Comparison of ENCODE assay signal across 8 mouse cellular contexts in the genomic region with DNA sequence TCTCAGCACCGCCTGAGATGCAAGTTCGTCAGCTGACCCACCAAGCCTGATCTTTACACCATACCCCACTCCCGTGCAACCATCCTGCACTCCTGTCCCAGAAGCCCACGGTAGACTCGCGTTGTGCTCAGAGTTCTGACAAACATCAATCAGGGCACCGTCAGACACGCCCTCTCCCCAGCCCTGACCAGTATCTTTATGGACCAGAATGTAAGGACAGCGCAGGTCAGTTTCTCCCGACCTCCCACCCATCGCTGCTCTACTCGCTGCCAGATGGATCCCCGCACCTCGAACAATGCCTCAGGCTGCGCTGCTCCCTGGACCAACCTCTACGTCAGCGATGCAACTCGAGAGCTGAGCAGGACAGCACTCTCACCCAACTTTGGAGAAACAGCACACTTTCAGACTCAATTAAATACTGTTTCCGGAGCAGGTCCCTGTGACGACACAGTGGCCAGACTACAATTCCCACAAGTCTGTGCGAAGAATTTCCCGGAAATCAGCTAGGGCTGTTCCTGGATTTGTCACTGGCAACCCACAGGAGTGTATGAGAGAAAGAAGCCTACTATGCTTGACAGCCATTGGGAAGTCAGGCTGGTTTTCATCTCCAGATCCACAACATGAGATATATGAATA. TPM values are rescaled to one million over a fixed set of nuclear protein-coding genes. Genes with fewer than 3 reads are reported as not detected.
A peak's percentile ranks its signal among the peaks of the same experiment; 100 is the strongest.
DNase-seq lines count a peak whose midpoint lies in the region; ATAC-seq lines count a peak whose summit lies in the region.

A gene (minus strand): TSS at position 472 of the 636 bp plus-strand sequence.

- H3K4me2 ChIP-seq in intestine, embryonic 14.5 days (ENCODE audit: low read length): peak within 1 kb of the TSS; percentile 75

- H3K9ac ChIP-seq in intestine, embryonic 14.5 days (ENCODE audit: low read length): peak within 1 kb of the TSS; percentile 63

- peak within 1 kb of the TSS; percentile 40; the same call in 1 of the 2 replicates for H3K27ac ChIP-seq in intestine, embryonic 14.5 days (ENCODE audit: low read depth)

- DNase-seq in adrenal gland, adult 18-20 months (ENCODE audit: low spot score in 2 of 2): peak; percentile 71 to 76
- peak; percentile 92 for DNase-seq in embryo, embryonic 11 days
- peak; percentile 80 for DNase-seq in gastrocnemius, postnatal 25 days
- peak; percentile 90 for DNase-seq in intestine, embryonic 14.5 days (ENCODE audit: low spot score)
- DNase-seq in left cerebral cortex, postnatal 14 days (ENCODE audit: low spot score in 2 of 2): peak; percentile 85 to 88
- peak; percentile 80 for DNase-seq in mesoderm, embryonic 11.5 days (ENCODE audit: low read depth, low spot score)
- peak; percentile 77 to 93 for DNase-seq in right cerebral cortex, postnatal 36 days (ENCODE audit: low spot score in 2 of 2)
- peak; percentile 86 for DNase-seq in yolk sac, embryonic 10.5 days (ENCODE audit: low spot score)

- ATAC-seq in intestine, embryonic 14.5 days (replicated peaks; ENCODE audit: low FRiP score, low TSS enrichment, low read depth): peak; percentile 95

- intact Hi-C loops in left cerebral cortex, postnatal 14 days (cut with DNase I): no loop called here

- no peaks in the 10 kb centered on the region for H3K27me3 ChIP-seq in intestine, embryonic 14.5 days (replicated peaks; ENCODE audit: control insufficient read depth, insufficient read depth, low read length)

- H3K4me1 ChIP-seq in intestine, embryonic 14.5 days (replicated peaks; ENCODE audit: control insufficient read depth, insufficient read depth, low read length): peaks cover 5% of the 10 kb centered on the region; the same call in 1 of the 2 replicates

- H3K4me3 ChIP-seq in intestine, embryonic 14.5 days (ENCODE audit: low read depth, low read length): peak within 1 kb of the TSS; percentile 86

- no peaks in the 10 kb centered on the region for H3K36me3 ChIP-seq in intestine, embryonic 14.5 days (ENCODE audit: control insufficient read depth, insufficient read depth, low read length)

- under 1% methylated on average over 22 of the region's 22 CpGs for WGBS in intestine, embryonic 14.5 days

- 0 out of 2 replicates have a peak, but pooled peaks cover under 1% of the 10 kb centered on the region for H3K9me3 ChIP-seq in intestine, embryonic 14.5 days (ENCODE audit: control insufficient read depth, low read length)

RNA-seq across cellular contexts. Expression of the gene that starts here (rescaled TPM):
- 1 to 10 TPM; 7.5 to 7.9 TPM for total RNA-seq in adrenal gland, adult 18-20 months (2021)
- total RNA-seq in gastrocnemius, postnatal 25 days (2021): 1 to 10 TPM; 2.8 to 2.9 TPM
- 10.1 and 13.0 TPM in 2 replicates for polyA plus RNA-seq in intestine, embryonic 14.5 days (2014; fragmentation: Nextera tagmentation; extraction: Ambion mirVana)
- total RNA-seq in left cerebral cortex, postnatal 14 days (2021): 1 to 10 TPM; 6.3 to 8.7 TPM

Comparison
In these comparisons a context has a peak if more than half of its experiments do, and no peak if none do; other contexts are left out.
1. Peak in every context shown above with its lines: DNase-seq, ATAC-seq, H3K4me3 ChIP-seq and H3K27ac ChIP-seq.